Comparison of ENCODE assay signal across 8 mouse cellular contexts in genomic region chr2:30966826-30967225, GRCm38 (mm10). TPM values are rescaled to one million over a fixed set of nuclear protein-coding genes. Genes with fewer than 3 reads are reported as not detected.
DNase-seq lines count a peak whose midpoint lies in the region; ATAC-seq lines count a peak whose summit lies in the region.

No protein-coding gene starts in this region.

- no peak overlapping the region for H3K27ac ChIP-seq in heart, embryonic 15.5 days

- H3K4me1 ChIP-seq in heart, embryonic 15.5 days (replicated peaks): peaks cover 19% of the 10 kb centered on the region
- H3K4me1 ChIP-seq in megakaryocyte, embryonic 14.5 days: peaks cover 46% of the 10 kb centered on the region

- no peak; the same call in 1 of the 2 replicates for ATAC-seq in heart, embryonic 15.5 days (replicated peaks; ENCODE audit: insufficient number of reproducible peaks, insufficient read depth, low FRiP score, low read depth)
- peak; percentile 39 to 51 for ATAC-seq in hematopoietic stem cell, adult 5-6 weeks (replicated peaks in 1 of 2; ENCODE audit: insufficient read depth in 1 of 2, low FRiP score in 2 of 2, low TSS enrichment in 1 of 2, low read depth in 1 of 2, poor library complexity in 2 of 2, severe bottlenecking in 2 of 2)

- no peaks in the 10 kb centered on the region for H3K27me3 ChIP-seq in heart, embryonic 15.5 days
- H3K27me3 ChIP-seq in megakaryocyte, embryonic 14.5 days (replicated peaks): no peaks in the 10 kb centered on the region

- H3K36me3 ChIP-seq in heart, embryonic 15.5 days: peaks cover 30% of the 10 kb centered on the region
- H3K36me3 ChIP-seq in megakaryocyte, embryonic 14.5 days (replicated peaks; ENCODE audit: low read length): peaks cover 69% of the 10 kb centered on the region

- peak overlapping the region; percentile 93 for H3K9ac ChIP-seq in heart, embryonic 15.5 days

- no peak for DNase-seq in heart, postnatal 4 days
- peak; percentile 52 for DNase-seq in MEL-GATA-1-ER (ENCODE audit: extremely low read depth, low read depth)
- DNase-seq in cerebellum, postnatal 4 days (ENCODE audit: low spot score in 2 of 2): no peak
- DNase-seq in right cerebral cortex, adult 18-20 months: no peak
- DNase-seq in adrenal gland, postnatal 4 days (ENCODE audit: low spot score in 2 of 2): no peak

- 13% methylated on average over 16 of the region's 16 CpGs for WGBS in heart, embryonic 15.5 days

- peak overlapping the region; percentile 100 for H3K4me3 ChIP-seq in heart, embryonic 15.5 days
- peak overlapping the region; percentile 100 for H3K4me3 ChIP-seq in megakaryocyte, embryonic 14.5 days (replicated peaks)

- H3K4me2 ChIP-seq in heart, embryonic 15.5 days: peak overlapping the region; percentile 93

- H3K9me3 ChIP-seq in heart, embryonic 15.5 days (replicated peaks): no peaks in the 10 kb centered on the region
- no peaks in the 10 kb centered on the region for H3K9me3 ChIP-seq in megakaryocyte, embryonic 14.5 days

RNA-seq across cellular contexts. Expression of gene Tor1a, which starts 0.9 kb away (rescaled TPM):
- 45.9 and 49.4 TPM in 2 replicates for polyA plus RNA-seq in heart, embryonic 15.5 days (2015; fragmentation: Nextera tagmentation; extraction: Ambion mirVana)
- total RNA-seq in heart, postnatal 4 days (2021): 10 to 100 TPM; 20.5 to 20.6 TPM
- 35.8 and 60.3 TPM in 2 replicates for total RNA-seq in hematopoietic stem cell, adult 5-6 weeks (2017)
- 75.1 and 117 TPM in 2 replicates for polyA plus RNA-seq in megakaryocyte, embryonic 14.5 days (2012; ENCODE audit: insufficient read depth, low replicate concordance)
- total RNA-seq in adrenal gland, postnatal 4 days (2021): 10 to 100 TPM; 45.1 to 47.1 TPM

RNA-seq across cellular contexts. Expression of gene Tor1b, which starts 14.1 kb away (rescaled TPM):
- 20.4 and 25.0 TPM in 2 replicates for polyA plus RNA-seq in heart, embryonic 15.5 days (2015; fragmentation: Nextera tagmentation; extraction: Ambion mirVana)
- total RNA-seq in heart, postnatal 4 days (2021): 10 to 100 TPM; 35.3 to 35.7 TPM
- total RNA-seq in hematopoietic stem cell, adult 5-6 weeks (2017): 41.1 and 44.8 TPM in 2 replicates
- polyA plus RNA-seq in megakaryocyte, embryonic 14.5 days (2012; ENCODE audit: insufficient read depth, low replicate concordance): 2.7 and 9.3 TPM in 2 replicates
- 10 to 100 TPM; 51.4 to 54.9 TPM for total RNA-seq in adrenal gland, postnatal 4 days (2021)

RNA-seq across cellular contexts. Expression of gene BC005624, which starts 15.2 kb away (rescaled TPM):
- polyA plus RNA-seq in heart, embryonic 15.5 days (2015; fragmentation: Nextera tagmentation; extraction: Ambion mirVana): 33.3 and 38.4 TPM in 2 replicates
- 10 to 100 TPM; 18.1 TPM for total RNA-seq in heart, postnatal 4 days (2021)
- 73.8 and 76.0 TPM in 2 replicates for total RNA-seq in hematopoietic stem cell, adult 5-6 weeks (2017)
- 17.7 TPM in 1 of 2 replicates, not detected in the other for polyA plus RNA-seq in megakaryocyte, embryonic 14.5 days (2012; ENCODE audit: insufficient read depth, low replicate concordance)
- 10 to 100 TPM; 37.3 to 42.8 TPM for total RNA-seq in adrenal gland, postnatal 4 days (2021)

RNA-seq across cellular contexts. Expression of gene Usp20, which starts 15.3 kb away (rescaled TPM):
- polyA plus RNA-seq in heart, embryonic 15.5 days (2015; fragmentation: Nextera tagmentation; extraction: Ambion mirVana): 38.5 and 42.9 TPM in 2 replicates
- total RNA-seq in heart, postnatal 4 days (2021): 10 to 100 TPM; 58.5 to 69.1 TPM
- 4.2 and 7.3 TPM in 2 replicates for total RNA-seq in hematopoietic stem cell, adult 5-6 weeks (2017)
- polyA plus RNA-seq in megakaryocyte, embryonic 14.5 days (2012; ENCODE audit: insufficient read depth, low replicate concordance): 8.0 and 25.0 TPM in 2 replicates
- total RNA-seq in adrenal gland, postnatal 4 days (2021): 10 to 100 TPM; 30.7 to 31.5 TPM

RNA-seq across cellular contexts. Expression of gene Ptges, which starts 37.2 kb away (rescaled TPM):
- 2.6 and 4.4 TPM in 2 replicates for polyA plus RNA-seq in heart, embryonic 15.5 days (2015; fragmentation: Nextera tagmentation; extraction: Ambion mirVana)
- 1 to 10 TPM; 2.1 to 3.5 TPM for total RNA-seq in heart, postnatal 4 days (2021)
- 0.25 and 0.63 TPM in 2 replicates for total RNA-seq in hematopoietic stem cell, adult 5-6 weeks (2017)
- polyA plus RNA-seq in megakaryocyte, embryonic 14.5 days (2012; ENCODE audit: insufficient read depth, low replicate concordance): 0.31 TPM in 1 of 2 replicates, not detected in the other
- 10 to 100 TPM; 14.6 to 16.9 TPM for total RNA-seq in adrenal gland, postnatal 4 days (2021)
